Mouse (Mus musculus): ENCODE results near the gene Slc4a1. TPM values are rescaled to one million over a fixed set of nuclear protein-coding genes. Genes with fewer than 3 reads are reported as not detected.

The Slc4a1 gene
- polyA plus RNA-seq, 1 experiment, result 0.48 TPM

- H3K27ac ChIP-seq (ENCODE audit: insufficient read depth, low read length), result no peak overlapping the region
- H3K4me3 ChIP-seq (ENCODE audit: low read depth, low read length), result no peak overlapping the region
- H3K9ac ChIP-seq (ENCODE audit: low read depth, poor library complexity, severe bottlenecking), result no peak overlapping the region
- H3K4me1 ChIP-seq (ENCODE audit: control insufficient read depth, insufficient read depth, low read length), result peaks cover 7% of the 10 kb centered on the region
- no peaks in the 10 kb centered on the region for H3K27me3 ChIP-seq (ENCODE audit: control insufficient read depth, insufficient read depth, low read length, poor library complexity, severe bottlenecking)
- TF ChIP-seq POLR2A (IDR thresholded peaks at IDR 0.05; ENCODE audit: insufficient read depth, low read length) (no peak), EP300 (IDR thresholded peaks at IDR 0.05; ENCODE audit: insufficient read depth, low read depth, low read length) (no peak), CTCF (IDR thresholded peaks at IDR 0.05; ENCODE audit: low read depth, low read length) (no peak)
- no peaks in the 10 kb centered on the region for H3K36me3 ChIP-seq (ENCODE audit: control insufficient read depth, insufficient read depth, low read length, poor library complexity, severe bottlenecking)
- no peaks in the 10 kb centered on the region for H3K9me3 ChIP-seq (replicated peaks; ENCODE audit: control insufficient read depth, insufficient read depth, low read length, poor library complexity, severe bottlenecking)
Observed at GRCm38 (mm10) chr11:102347683-102348082, 18.3 kb downstream of the Slc4a1 start.

- Histone ChIP-seq H3K9ac (ENCODE audit: low read depth, poor library complexity, severe bottlenecking) (no peak overlapping the region), H3K27me3 (ENCODE audit: control insufficient read depth, insufficient read depth, low read length, poor library complexity, severe bottlenecking) (no peaks in the 10 kb centered on the region), H3K4me3 (ENCODE audit: low read depth, low read length) (no peak overlapping the region), H3K27ac (ENCODE audit: insufficient read depth, low read length) (no peak overlapping the region), H3K9me3 (replicated peaks; ENCODE audit: control insufficient read depth, insufficient read depth, low read length, poor library complexity, severe bottlenecking) (no peaks in the 10 kb centered on the region), H3K36me3 (ENCODE audit: control insufficient read depth, insufficient read depth, low read length, poor library complexity, severe bottlenecking) (no peaks in the 10 kb centered on the region), H3K4me1 (ENCODE audit: control insufficient read depth, insufficient read depth, low read length) (peaks cover 4% of the 10 kb centered on the region)
- no peak for TF ChIP-seq CTCF (IDR thresholded peaks at IDR 0.05; ENCODE audit: low read depth, low read length)
- TF ChIP-seq POLR2A (IDR thresholded peaks at IDR 0.05; ENCODE audit: insufficient read depth, low read length), result no peak
- no peak for TF ChIP-seq EP300 (IDR thresholded peaks at IDR 0.05; ENCODE audit: insufficient read depth, low read depth, low read length)
Observed at GRCm38 (mm10) chr11:102346926-102347325, 19.1 kb downstream of the Slc4a1 start.

GRCm38 (mm10) chr11:102344458-102344857 is 21.5 kb downstream of the Slc4a1 start:
- H3K4me1 ChIP-seq (ENCODE audit: control insufficient read depth, insufficient read depth, low read length), result peaks cover 2% of the 10 kb centered on the region
- H3K9me3 ChIP-seq (replicated peaks; ENCODE audit: control insufficient read depth, insufficient read depth, low read length, poor library complexity, severe bottlenecking), result no peaks in the 10 kb centered on the region
- H3K36me3 ChIP-seq (ENCODE audit: control insufficient read depth, insufficient read depth, low read length, poor library complexity, severe bottlenecking), result no peaks in the 10 kb centered on the region
- H3K4me3 ChIP-seq (ENCODE audit: low read depth, low read length), result no peak overlapping the region
- no peak overlapping the region for H3K27ac ChIP-seq (ENCODE audit: insufficient read depth, low read length)
- no peak for TF ChIP-seq CTCF (IDR thresholded peaks at IDR 0.05; ENCODE audit: low read depth, low read length)
- no peak for TF ChIP-seq EP300 (IDR thresholded peaks at IDR 0.05; ENCODE audit: insufficient read depth, low read depth, low read length)
- TF ChIP-seq POLR2A (IDR thresholded peaks at IDR 0.05; ENCODE audit: insufficient read depth, low read length), result no peak
- H3K9ac ChIP-seq (ENCODE audit: low read depth, poor library complexity, severe bottlenecking), result no peak overlapping the region
- no peaks in the 10 kb centered on the region for H3K27me3 ChIP-seq (ENCODE audit: control insufficient read depth, insufficient read depth, low read length, poor library complexity, severe bottlenecking)

- Histone ChIP-seq H3K4me3 (ENCODE audit: low read depth, low read length) (no peak overlapping the region), H3K4me1 (ENCODE audit: control insufficient read depth, insufficient read depth, low read length) (peaks cover 7% of the 10 kb centered on the region), H3K27ac (ENCODE audit: insufficient read depth, low read length) (no peak overlapping the region), H3K27me3 (ENCODE audit: control insufficient read depth, insufficient read depth, low read length, poor library complexity, severe bottlenecking) (no peaks in the 10 kb centered on the region), H3K9me3 (replicated peaks; ENCODE audit: control insufficient read depth, insufficient read depth, low read length, poor library complexity, severe bottlenecking) (no peaks in the 10 kb centered on the region), H3K9ac (ENCODE audit: low read depth, poor library complexity, severe bottlenecking) (no peak overlapping the region), H3K36me3 (ENCODE audit: control insufficient read depth, insufficient read depth, low read length, poor library complexity, severe bottlenecking) (no peaks in the 10 kb centered on the region)
- TF ChIP-seq EP300 (IDR thresholded peaks at IDR 0.05; ENCODE audit: insufficient read depth, low read depth, low read length) (no peak), CTCF (IDR thresholded peaks at IDR 0.05; ENCODE audit: low read depth, low read length) (no peak), POLR2A (IDR thresholded peaks at IDR 0.05; ENCODE audit: insufficient read depth, low read length) (no peak)
Observed at GRCm38 (mm10) chr11:102342742-102343141, 23.3 kb downstream of the Slc4a1 start.

GRCm38 (mm10) chr11:102341101-102341500 is 24.9 kb downstream of the Slc4a1 start:
- Histone ChIP-seq H3K9me3 (replicated peaks; ENCODE audit: control insufficient read depth, insufficient read depth, low read length, poor library complexity, severe bottlenecking) (no peaks in the 10 kb centered on the region), H3K36me3 (ENCODE audit: control insufficient read depth, insufficient read depth, low read length, poor library complexity, severe bottlenecking) (no peaks in the 10 kb centered on the region), H3K9ac (ENCODE audit: low read depth, poor library complexity, severe bottlenecking) (no peak overlapping the region), H3K27me3 (ENCODE audit: control insufficient read depth, insufficient read depth, low read length, poor library complexity, severe bottlenecking) (no peaks in the 10 kb centered on the region), H3K4me3 (ENCODE audit: low read depth, low read length) (no peak overlapping the region), H3K4me1 (ENCODE audit: control insufficient read depth, insufficient read depth, low read length) (peaks cover 7% of the 10 kb centered on the region), H3K27ac (ENCODE audit: insufficient read depth, low read length) (no peak overlapping the region)
- TF ChIP-seq POLR2A (IDR thresholded peaks at IDR 0.05; ENCODE audit: insufficient read depth, low read length) (no peak), CTCF (IDR thresholded peaks at IDR 0.05; ENCODE audit: low read depth, low read length) (no peak), EP300 (IDR thresholded peaks at IDR 0.05; ENCODE audit: insufficient read depth, low read depth, low read length) (no peak)

- Histone ChIP-seq H3K9ac (ENCODE audit: low read depth, poor library complexity, severe bottlenecking) (no peak overlapping the region), H3K9me3 (replicated peaks; ENCODE audit: control insufficient read depth, insufficient read depth, low read length, poor library complexity, severe bottlenecking) (no peaks in the 10 kb centered on the region), H3K4me3 (ENCODE audit: low read depth, low read length) (no peak overlapping the region), H3K27me3 (ENCODE audit: control insufficient read depth, insufficient read depth, low read length, poor library complexity, severe bottlenecking) (no peaks in the 10 kb centered on the region), H3K27ac (ENCODE audit: insufficient read depth, low read length) (peak overlapping the region; percentile 39), H3K36me3 (ENCODE audit: control insufficient read depth, insufficient read depth, low read length, poor library complexity, severe bottlenecking) (no peaks in the 10 kb centered on the region), H3K4me1 (ENCODE audit: control insufficient read depth, insufficient read depth, low read length) (peaks cover 9% of the 10 kb centered on the region)
- TF ChIP-seq POLR2A (IDR thresholded peaks at IDR 0.05; ENCODE audit: insufficient read depth, low read length) (no peak), CTCF (IDR thresholded peaks at IDR 0.05; ENCODE audit: low read depth, low read length) (peak; percentile 77), EP300 (IDR thresholded peaks at IDR 0.05; ENCODE audit: insufficient read depth, low read depth, low read length) (no peak)
Observed at GRCm38 (mm10) chr11:102339624-102340023, 26.4 kb downstream of the Slc4a1 start.

Measured in ES-Bruce4 (cell line).